Comparison of ENCODE assay signal across 11 mouse cellular contexts in the genomic region with DNA sequence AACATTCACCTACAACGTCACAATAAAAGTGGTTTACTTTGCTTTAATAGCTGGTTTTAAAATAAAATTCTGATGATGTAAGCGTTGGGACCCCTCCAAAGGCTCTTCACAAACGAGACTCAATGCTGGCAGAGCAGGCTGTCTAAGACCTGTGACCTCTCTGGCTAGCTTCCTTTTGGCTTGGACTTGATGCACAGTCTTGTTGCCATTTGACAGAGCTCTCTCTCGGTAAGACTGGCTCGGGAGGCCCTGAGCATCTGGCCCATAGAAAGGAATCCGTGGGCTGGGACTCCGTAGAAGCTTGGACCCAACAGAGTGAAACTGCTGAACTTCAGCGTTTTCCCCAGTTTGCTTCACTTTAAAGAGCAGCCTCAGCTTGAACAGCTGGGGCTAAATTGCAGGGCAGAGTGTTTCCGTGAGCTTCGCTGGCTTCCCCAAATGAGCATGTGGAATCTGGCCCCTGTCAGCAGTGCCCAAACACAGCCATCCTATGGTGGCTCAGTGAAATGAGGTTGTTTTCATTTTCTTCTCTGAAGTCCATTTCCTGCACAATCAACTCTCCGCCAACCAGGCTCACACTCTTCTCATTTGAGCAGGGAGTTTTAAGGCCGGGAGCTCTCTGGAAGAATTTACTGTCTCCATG. TPM values are rescaled to one million over a fixed set of nuclear protein-coding genes. Genes with fewer than 3 reads are reported as not detected.
DNase-seq lines count a peak whose midpoint lies in the region; ATAC-seq lines count a peak whose summit lies in the region.
"Had no signal": no experiment of that assay in that cellular context is flagged by ENCODE, and none has a peak within 500 bp of the region (broad histone marks: within the 10 kb centered on the region; RNA-seq: fewer than 3 reads in every experiment).

No protein-coding gene starts in this region.

- H3K4me3 ChIP-seq in heart, embryonic 12.5 days: no peak overlapping the region
- no peak overlapping the region for H3K4me3 ChIP-seq in midbrain, embryonic 14.5 days (replicated peaks; ENCODE audit: low read depth, low read length)
- no peak overlapping the region for H3K4me3 ChIP-seq in liver, embryonic 12.5 days

- DNase-seq in heart, adult 18-20 months: peak; percentile 53 to 54
- peak; percentile 43 for DNase-seq in adrenal gland, postnatal 14 days
- DNase-seq in gastrocnemius, postnatal 36 days: peak; percentile 26 to 30
- DNase-seq in lung, postnatal 4 days: peak; percentile 4 to 18
- DNase-seq in midbrain, embryonic 14.5 days: no peak
- no peak for DNase-seq in left cerebral cortex, postnatal 14 days (ENCODE audit: low spot score in 2 of 2)
- DNase-seq: thymus, adult 18-20 months had no signal

- H3K9ac ChIP-seq in heart, embryonic 12.5 days: no peak overlapping the region
- no peak overlapping the region for H3K9ac ChIP-seq in midbrain, embryonic 14.5 days (replicated peaks; ENCODE audit: low read length)
- H3K9ac ChIP-seq in liver, embryonic 12.5 days: no peak overlapping the region

- no peaks in the 10 kb centered on the region for H3K27me3 ChIP-seq in heart, embryonic 12.5 days (replicated peaks)
- no peaks in the 10 kb centered on the region for H3K27me3 ChIP-seq in midbrain, embryonic 14.5 days (ENCODE audit: control insufficient read depth, insufficient read depth, low read length)
- no peaks in the 10 kb centered on the region for H3K27me3 ChIP-seq in liver, embryonic 12.5 days (replicated peaks)

- H3K4me2 ChIP-seq in heart, embryonic 12.5 days: no peak overlapping the region
- H3K4me2 ChIP-seq in midbrain, embryonic 14.5 days (ENCODE audit: low read length): no peak overlapping the region
- H3K4me2 ChIP-seq in liver, embryonic 12.5 days: no peak overlapping the region

- intact Hi-C loops in gastrocnemius, postnatal 36 days (cut with DNase I): no loop called here
- intact Hi-C loops in left cerebral cortex, postnatal 14 days (cut with DNase I): no loop called here

- no peaks in the 10 kb centered on the region for H3K9me3 ChIP-seq in heart, embryonic 12.5 days (replicated peaks)
- no peaks in the 10 kb centered on the region for H3K9me3 ChIP-seq in midbrain, embryonic 14.5 days (ENCODE audit: control insufficient read depth, low read length)
- no peaks in the 10 kb centered on the region for H3K9me3 ChIP-seq in liver, embryonic 12.5 days (replicated peaks)

- no peaks in the 10 kb centered on the region for H3K4me1 ChIP-seq in heart, embryonic 12.5 days (replicated peaks)
- no peaks in the 10 kb centered on the region for H3K4me1 ChIP-seq in midbrain, embryonic 14.5 days (ENCODE audit: control insufficient read depth, insufficient read depth, low read length)
- H3K4me1 ChIP-seq in liver, embryonic 12.5 days: no peaks in the 10 kb centered on the region

- H3K27ac ChIP-seq in heart, embryonic 12.5 days (ENCODE audit: poor library complexity, severe bottlenecking): no peak overlapping the region
- H3K27ac ChIP-seq in midbrain, embryonic 14.5 days (replicated peaks; ENCODE audit: low read depth, low read length): no peak overlapping the region
- H3K27ac ChIP-seq in liver, embryonic 12.5 days: no peak overlapping the region

- no peaks in the 10 kb centered on the region for H3K36me3 ChIP-seq in heart, embryonic 12.5 days
- no peaks in the 10 kb centered on the region for H3K36me3 ChIP-seq in midbrain, embryonic 14.5 days (ENCODE audit: control insufficient read depth, insufficient read depth, low read length)
- H3K36me3 ChIP-seq in liver, embryonic 12.5 days: no peaks in the 10 kb centered on the region

- 69% methylated on average over 12 of the region's 12 CpGs for WGBS in heart, embryonic 12.5 days
- WGBS in midbrain, embryonic 14.5 days: 79% methylated on average over 12 of the region's 12 CpGs
- 57% methylated on average over 12 of the region's 12 CpGs for WGBS in liver, embryonic 12.5 days (ENCODE audit: insufficient replicate concordance)

- ATAC-seq in heart, embryonic 12.5 days (ENCODE audit: insufficient number of reproducible peaks, low FRiP score): no peak
- ATAC-seq in midbrain, embryonic 14.5 days (ENCODE audit: low FRiP score, low TSS enrichment): no peak
- ATAC-seq in liver, embryonic 12.5 days: no peak
- ATAC-seq: midbrain, embryonic 16.5 days had no signal

RNA-seq across cellular contexts. Expression of gene Nxph1, which starts 48.2 kb away (rescaled TPM):
- under 1 TPM in 1 of 2 experiments, not detected in 1; 0.13 TPM for total RNA-seq in heart, adult 18-20 months (2021)
- 0.09 TPM in 1 of 2 replicates, not detected in the other for polyA plus RNA-seq in heart, embryonic 12.5 days (2016; fragmentation: Nextera tagmentation; extraction: Ambion mirVana)
- 0.56 and 1.5 TPM in 2 replicates for total RNA-seq in adrenal gland, postnatal 14 days (2021)
- total RNA-seq in gastrocnemius, postnatal 36 days (2021): not detected
- polyA plus RNA-seq in midbrain, embryonic 14.5 days (2014; fragmentation: Nextera tagmentation; extraction: Ambion mirVana): 82.6 TPM in 2 replicates
- not detected in 2 replicates for polyA plus RNA-seq in liver, embryonic 12.5 days (2016; fragmentation: Nextera tagmentation; extraction: Ambion mirVana)
- total RNA-seq in left cerebral cortex, postnatal 14 days (2021): 10 to 100 TPM; 54.1 TPM
- total RNA-seq: ES-E14 had no signal

Comparison
In these comparisons a context has a peak if more than half of its experiments do, and no peak if none do; other contexts are left out.
1. DNase-seq: peak in heart, adult 18-20 months (2 of 2), adrenal gland, postnatal 14 days (single experiment), gastrocnemius, postnatal 36 days (2 of 2) and lung, postnatal 4 days (2 of 2); none in midbrain, embryonic 14.5 days (single experiment) and left cerebral cortex, postnatal 14 days (0 of 2).
2. RNA of gene Nxph1, which starts 48.2 kb away (total RNA-seq): 54.1 TPM in left cerebral cortex, postnatal 14 days; 0.56 to 1.5 TPM in adrenal gland, postnatal 14 days, 0.13 TPM in heart, adult 18-20 months and not detected in gastrocnemius, postnatal 36 days; every median in the first group is over 10 times any median in the second.